Mouse (Mus musculus) 416B (cell line): ENCODE data around the gene Zdhhc23.

Experiments
- DNase-seq: peaks from one replicate; pipeline ENCODE4 v3.0.0; 2011; ENCODE audit warnings: low read depth

The Zdhhc23 gene

DNA sequence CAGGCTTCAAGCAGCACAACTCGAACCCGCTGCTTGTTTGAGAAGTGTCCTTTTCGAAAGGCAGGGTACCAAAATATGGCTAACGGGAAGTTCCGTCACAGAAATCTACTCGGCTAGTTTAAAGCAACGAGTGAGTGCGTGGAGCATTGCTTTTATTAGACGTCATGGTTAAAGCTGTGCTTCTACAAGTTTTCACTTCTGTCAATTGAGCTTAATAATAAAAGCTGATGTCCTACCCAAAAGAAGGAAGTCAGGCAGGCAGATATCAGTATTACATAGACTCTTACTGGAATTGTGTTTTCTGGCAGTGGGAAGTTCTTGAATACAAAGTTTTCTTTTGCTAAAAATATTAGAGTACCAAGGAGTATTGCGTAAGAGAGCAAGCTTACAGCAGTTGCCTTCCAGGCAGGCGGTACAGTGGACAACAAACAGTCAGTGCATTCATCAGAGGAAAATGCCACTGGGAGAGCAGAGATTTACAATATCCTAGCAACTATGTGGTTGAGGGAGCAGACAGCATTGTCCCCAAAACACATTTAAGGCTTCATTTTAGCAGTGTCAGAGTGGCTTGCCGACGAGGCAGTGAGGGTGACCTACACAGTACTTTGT, 13.7 kb downstream of the Zdhhc23 start:
- peak; percentile 9 for DNase-seq

DNA sequence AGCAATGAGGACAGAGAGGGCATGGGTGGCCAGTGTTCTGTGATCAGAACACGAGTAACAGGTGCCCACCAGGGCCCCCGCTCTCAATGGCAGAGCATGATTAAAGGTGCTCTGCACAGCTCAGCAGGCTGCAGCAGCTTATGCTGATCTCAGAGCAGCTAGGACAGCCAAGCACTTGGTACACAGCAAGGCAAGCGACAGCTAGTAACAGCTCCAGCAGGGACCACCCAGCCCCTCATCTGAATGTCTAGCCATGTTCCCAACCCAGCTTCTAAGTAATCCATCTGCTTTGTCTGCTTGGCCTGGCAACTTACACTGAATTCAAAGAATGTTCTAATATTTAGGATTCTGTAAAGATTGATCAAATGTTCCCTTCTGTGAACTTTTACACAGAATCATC, 15.8 kb downstream of the Zdhhc23 start:
- DNase-seq: no peak

DNA sequence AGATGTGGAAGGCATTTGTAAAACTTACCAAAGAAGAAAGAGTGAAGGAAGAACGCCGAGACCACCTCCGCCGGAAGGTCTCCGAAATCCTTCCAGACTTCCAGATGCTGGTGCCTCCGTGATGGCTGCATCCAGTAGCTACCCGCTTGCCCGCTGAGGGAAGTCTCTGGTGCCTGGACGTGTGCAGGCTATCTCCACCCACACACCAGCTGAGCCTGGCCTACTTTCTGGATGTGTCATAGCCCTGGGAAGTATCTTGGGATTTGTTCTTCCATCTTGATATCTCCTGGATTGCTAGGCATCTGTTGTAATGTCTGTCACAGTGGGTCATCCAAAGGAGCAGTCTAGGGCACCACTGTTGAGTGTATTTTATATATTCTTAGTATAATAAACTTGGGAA, 16.3 kb downstream of the Zdhhc23 start:
- DNase-seq: no peak

DNA sequence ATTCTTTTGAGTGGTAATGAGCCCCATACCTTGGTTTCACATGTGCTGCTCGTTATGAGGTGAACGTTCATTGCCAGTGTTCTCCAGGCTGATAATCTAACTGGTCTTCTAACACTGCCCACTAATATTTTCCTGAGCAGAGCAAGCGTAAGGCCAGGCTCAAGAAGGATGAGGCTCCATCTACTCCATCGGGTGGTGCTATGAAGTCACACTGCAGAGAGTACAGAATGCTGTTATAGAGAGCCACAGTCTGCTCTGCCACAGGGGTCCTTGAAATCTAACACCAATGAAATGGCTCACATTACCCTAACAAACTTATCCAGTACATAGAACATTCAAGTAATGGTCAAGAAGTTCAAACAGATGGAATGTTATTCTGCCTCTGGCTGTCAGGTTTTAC, 21.6 kb downstream of the Zdhhc23 start:
- no peak for DNase-seq

DNA sequence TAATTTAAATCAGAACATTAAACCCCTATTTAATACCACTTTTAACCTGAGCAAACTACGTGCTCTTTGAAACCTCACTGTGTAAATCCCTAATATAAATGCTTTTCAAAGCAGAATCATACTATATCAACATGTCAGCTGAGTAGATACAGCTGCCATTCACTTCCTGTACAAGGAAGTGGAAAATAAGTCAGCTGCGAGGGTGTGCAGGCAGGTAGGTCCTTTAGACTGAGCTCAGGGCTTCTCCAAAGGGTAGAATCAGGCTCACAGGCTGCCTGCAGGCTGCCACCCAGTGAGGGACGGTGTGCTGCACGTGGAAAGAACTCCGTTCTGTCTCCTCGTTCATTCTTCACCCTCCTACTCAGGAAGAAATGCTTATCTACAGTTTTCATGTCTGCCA, 24.7 kb downstream of the Zdhhc23 start:
- DNase-seq: no peak

DNA sequence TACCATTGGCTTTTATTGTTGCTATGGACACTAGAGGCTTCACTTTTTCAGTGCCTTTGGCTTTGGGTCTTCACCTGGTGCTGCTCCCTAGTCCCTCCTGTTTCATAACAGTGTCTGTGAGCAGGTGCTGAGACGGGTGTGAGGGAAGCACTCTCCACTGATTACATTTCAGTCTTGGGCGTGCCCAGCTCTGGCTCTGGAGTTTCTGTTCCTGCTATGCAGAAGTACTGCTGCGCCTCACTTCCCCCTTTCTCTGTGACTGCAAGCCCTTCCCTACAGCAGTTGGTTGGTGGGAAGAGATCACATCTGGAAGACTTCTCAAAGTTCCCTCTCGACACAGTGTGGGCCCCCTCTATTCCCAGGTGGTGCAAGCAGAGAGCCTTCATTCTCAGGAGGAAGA, 28.0 kb downstream of the Zdhhc23 start:
- DNase-seq: no peak

DNA sequence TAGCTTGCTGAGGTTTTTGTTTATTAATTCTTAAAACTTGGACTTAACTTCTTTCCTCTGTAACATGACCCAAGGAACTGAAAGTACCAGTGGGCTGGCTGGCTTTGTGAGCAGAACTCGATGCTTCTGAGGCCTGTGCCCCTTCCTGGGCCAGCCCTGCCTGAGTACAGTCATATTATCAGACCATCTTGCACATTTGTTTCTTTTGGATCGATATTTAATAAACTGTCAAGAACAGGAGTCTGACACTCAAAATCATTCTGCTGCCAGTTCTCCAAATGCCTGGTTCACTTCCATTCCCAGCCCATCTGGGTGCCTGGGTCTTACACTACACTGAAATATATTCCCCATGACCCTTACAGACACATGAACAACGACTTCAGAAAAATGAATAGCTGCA, 33.7 kb downstream of the Zdhhc23 start:
- no peak for DNase-seq

DNA sequence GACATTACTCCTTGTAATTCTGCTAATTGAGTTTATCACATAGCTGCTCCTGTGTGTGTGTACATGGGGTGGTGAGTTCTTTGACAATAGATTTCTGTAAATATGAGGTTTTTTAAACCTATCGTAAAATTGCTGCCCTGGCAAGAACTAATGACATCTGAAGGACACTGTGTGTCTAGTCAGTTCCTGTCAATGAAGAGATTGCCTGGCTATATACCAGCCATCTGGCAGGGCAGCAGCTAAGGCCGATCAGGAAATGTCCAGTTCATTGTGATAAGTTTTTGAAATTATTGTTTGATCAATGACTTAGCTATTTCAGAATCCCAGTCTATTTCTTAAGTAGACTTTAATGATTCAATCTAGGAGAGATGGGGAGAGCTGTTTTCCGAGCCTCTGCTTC, 34.2 kb downstream of the Zdhhc23 start:
- no peak for DNase-seq

DNA sequence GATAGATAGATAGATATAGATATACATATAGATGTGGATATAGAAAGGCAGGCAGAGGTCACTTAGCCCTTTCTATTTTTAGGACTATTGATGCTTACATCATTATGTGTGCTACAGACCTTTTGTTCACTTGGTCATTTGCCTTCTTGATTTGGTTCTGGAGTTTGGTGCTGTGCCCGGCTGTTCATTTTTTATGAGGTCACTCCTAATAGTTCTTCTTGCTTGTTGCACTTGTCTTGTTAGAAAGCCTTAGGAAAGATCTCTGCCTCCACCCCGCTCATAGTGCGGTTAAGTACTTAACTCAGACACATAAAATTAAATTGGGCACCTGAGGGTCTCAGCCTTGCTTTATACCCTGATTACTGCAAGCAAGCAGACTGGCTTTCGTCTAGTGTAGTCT, 38.7 kb downstream of the Zdhhc23 start:
- DNase-seq: no peak

DNA sequence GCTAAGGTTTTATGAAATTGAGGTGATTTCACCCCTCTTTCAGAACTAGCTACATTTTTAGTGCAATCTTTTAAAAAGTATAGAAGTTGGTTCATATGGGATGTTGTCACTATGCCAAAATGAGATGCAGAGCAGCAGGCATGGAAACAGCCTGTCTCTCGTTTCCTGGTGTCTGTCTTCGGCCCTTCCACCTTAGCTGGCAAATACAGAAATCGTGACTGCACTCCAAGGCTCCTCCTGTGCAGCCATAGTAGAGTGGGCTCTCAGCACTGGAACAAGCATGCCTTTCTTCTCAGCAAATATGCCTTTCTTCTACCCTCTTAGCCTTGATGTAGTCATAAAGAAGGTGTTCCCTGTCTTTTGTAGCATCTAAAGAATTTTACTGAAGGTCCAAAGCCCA, 43.7 kb downstream of the Zdhhc23 start:
- no peak for DNase-seq

DNA sequence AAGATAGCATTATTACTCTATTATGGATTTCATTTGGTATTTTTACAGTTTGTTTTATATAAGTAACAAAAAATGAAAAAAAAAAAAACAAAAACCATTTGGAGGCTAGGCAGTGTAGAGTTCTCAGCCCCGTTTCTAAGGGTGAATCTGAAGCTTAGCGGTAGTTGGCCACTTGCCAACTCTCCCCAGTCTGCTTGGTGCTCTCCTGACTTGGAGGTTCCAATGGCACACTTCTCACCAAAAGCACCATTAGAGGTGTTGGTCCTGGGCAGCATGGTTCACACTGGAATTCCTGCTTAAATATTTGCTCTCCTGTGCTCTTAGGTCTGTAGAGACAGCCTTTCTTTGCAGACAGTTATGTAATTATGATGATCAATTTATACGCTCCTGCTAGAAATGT, 44.2 kb downstream of the Zdhhc23 start:
- DNase-seq: peak; percentile 26

DNA sequence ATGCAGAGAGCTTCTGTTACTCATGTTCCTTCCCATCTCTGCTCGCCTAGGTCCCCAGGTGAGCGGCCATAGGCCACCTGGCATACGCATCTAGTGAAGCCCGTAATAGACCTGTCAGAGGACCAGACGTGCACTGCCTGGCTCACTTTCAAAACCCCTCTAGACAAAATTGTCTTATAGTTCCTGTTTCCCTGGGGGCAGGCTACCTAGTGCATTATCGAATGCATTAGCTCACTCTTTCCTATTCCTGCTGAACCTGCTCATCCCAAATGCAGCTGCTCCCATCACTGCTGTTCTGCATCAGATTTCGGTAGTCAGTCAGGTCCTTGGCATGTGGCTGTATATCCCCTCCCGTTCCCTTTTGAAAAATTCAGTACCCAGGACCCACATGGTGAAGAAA, 44.7 kb downstream of the Zdhhc23 start:
- no peak for DNase-seq

DNA sequence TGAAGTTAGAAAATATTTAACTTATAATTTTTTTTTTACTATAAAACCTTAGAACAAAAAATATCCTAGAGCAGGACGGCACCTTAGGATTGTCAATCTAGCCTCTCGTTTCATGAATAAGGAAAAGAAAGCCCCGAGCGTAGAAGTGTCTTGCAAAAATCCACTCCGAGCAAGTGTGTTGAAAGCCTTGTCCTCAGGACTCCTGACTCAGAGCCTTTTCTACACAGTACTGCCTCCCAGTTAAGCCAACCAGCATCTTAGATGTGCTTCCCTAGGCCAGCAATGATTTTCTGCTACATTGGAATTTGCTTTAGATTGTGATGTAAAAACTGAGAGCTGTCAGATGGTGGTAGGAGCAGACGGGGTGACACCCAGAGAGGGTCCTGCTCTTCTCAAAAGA, 46.5 kb downstream of the Zdhhc23 start:
- DNase-seq: no peak

DNA sequence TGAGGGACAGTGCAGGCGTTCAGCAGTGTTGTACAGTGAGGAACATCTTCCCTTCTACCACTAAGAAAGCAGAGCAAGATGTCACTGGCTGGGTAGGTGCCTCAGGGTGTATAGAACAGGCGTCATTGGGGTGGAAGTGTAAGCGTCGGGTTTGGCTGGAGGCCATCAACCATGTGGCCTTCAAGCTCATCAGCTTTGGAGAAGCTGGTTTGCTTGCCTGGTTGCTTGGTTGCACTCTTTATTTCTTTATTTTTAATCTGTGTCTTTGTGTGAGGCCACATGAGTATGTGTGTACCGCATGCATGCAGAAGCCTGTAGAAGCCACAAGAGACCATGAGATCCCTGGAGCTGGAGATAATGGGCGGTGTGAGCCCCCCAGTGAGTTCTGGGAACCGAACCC, 47.3 kb downstream of the Zdhhc23 start:
- DNase-seq: no peak

DNA sequence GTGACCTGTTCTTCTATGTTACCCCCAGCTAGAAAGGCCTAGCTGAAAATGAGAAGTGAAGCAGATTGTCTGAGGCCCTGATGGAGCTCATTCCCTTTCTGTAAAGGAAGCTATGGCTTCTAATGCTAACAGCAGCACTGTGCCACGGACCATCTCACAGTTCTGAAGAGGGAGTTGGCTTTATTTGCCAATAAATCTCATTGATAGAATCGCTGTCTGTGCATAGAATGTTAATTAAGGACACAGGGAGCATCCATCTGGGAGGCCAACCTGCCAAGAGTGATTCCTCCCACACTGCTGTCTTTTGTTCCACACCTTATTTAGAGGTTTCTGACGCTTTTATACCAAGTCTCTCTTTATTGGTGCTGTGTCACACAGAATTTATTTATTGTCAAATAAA, 48.1 kb downstream of the Zdhhc23 start:
- no peak for DNase-seq

DNA sequence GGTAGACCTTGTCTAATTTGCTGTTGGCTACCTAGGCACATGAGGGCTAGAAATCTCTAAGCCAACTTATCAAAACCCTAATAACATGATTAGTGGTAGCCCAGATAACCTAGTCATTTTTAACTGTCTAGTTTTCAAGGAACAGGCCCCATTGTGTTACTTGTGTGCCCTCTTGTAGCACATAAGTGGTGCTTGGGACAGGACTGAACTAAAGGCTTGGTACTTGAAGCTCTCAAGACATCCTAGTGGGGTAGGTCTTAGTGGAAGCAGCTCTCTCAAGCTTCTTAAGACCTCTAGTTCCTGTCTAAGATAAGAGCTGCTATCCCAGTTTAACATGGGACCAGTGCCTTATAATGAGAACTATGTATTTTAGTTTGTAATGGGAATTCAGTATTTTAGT, 49.0 kb downstream of the Zdhhc23 start:
- DNase-seq: no peak

DNA sequence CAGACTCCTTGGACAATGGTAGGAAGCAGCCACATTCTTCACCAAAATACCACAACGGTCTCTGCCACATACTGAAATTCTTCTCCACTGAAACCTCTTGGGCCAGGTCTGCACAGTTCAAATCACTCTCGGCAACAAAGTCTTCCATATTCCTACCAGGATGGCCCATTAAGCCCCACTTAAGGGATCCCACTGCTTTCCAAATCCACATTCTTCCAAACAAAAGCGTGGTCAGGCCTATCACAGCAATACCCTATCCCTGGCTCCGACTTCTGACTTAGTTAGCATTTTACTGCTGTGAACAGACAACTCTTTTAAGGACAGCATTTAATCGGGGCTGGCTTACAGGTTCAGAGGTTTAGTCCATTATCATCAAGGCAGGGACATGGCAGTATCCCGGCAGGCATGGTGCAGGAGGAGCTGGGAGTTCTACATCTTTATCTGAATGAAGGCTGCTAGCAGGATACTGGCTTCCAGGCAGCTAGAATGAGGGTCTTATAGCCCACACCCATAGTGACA, 53.2 kb downstream of the Zdhhc23 start, which contains the start of gene Qtrt2:
Gene Qtrt2, minus strand, starts transcription at position 469 of the 519 bp plus-strand sequence.
- no peak for DNase-seq

DNA sequence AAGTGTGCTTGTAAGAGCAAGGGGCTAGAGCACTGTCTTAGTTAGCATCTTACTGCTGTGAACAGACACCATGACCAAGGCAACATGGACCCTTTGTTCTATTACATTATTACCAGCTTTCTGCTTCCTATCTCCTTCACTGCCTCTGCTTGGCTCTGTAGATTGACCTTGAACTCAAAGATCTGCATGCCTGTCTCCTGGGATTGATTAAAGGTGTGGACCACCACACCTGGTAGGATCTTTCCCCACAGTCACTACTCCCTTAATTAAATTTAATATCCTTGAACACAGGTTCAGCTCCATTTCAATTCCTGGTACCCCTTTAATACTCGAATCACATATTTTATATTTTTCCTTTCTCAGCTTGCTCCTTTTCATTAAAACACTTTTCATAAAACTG, 53.7 kb downstream of the Zdhhc23 start:
- no peak for DNase-seq

DNA sequence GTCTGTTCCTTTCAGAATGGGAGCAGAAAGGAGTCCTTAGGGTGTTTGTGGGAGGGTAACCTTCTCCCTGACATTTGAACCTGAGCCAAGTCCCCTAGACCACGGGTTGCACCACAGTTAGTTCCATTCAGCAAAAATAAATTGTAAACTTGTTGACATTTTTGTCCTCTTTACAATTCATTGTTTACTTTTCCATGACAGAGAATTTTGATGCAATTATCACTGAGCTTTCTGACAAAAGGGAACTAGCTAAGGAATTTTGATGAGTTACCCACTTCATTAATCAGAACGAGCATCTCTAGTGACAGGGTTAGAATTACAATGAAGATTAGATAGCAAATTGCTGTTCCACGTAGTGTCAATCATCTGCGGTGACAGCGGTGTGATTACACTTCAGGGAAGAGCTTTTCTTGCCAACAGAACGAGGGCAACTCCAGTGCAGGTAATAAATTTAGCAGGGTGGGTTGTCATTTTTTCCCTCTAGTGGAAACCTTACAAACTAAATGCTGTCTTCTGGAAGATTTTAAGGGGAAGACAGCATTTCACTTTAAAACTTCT, 54.5 kb downstream of the Zdhhc23 start:
- DNase-seq: no peak

DNA sequence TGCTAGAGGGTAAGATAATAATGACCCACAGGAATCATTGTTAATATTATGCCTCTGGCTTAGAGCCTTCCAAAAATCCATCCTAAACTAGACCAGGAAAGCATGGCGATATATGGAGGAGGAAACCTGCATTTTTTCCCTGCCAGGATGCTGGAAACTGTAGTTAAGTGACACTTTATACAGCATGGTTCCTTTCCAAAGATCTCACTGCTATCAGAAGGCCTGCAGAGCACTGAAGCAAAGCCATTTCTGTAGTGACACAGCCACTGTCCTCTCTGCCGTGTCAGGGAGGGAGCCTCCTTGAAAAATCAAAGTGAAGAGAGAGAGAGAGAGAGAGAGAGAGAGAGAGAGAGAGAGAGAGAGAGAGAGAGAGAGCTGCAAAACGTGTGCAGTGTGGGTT, 57.0 kb downstream of the Zdhhc23 start:
- no peak for DNase-seq

DNA sequence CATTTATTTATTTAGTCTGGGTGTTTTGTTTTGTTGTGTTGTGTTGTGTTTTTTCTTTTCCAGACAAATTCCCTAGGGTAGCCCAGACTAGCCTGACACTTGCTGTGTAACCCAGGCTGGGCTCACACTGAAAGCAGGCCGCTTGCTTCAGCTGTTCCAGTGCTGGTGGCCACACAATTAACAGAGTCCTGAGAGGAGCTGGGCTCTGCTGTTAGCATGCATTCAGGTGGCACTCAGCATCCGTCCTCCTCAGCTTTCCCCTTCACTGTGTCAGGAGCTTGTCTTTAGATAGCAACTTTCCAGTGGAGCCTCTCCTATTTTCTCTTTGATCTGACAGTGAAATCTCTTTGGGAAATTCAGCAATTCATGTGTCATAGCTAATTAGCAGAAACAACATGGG, 57.6 kb downstream of the Zdhhc23 start:
- no peak for DNase-seq

DNA sequence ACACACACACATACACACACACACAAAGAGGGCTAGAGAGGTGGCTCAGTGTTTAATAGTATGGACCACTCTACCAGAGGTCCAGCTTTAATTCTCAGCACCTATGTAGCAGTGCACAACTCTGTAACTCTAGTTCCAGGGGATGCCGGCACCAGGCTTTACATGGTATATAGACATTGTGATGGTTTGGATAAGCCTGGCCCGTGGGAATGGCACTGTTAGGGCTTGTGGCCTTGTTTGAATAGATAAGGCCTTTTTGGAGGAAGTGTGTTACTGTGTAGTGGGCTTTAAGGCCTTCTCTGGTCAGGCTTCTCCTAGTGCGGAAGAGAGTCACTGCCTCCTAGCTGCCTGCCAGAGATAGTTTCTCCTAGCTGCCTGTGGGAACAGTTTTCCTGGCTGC, 60.7 kb downstream of the Zdhhc23 start:
- peak; percentile 7 for DNase-seq
